14 mouse cellular contexts compared by ENCODE assay signal in the genomic region with DNA sequence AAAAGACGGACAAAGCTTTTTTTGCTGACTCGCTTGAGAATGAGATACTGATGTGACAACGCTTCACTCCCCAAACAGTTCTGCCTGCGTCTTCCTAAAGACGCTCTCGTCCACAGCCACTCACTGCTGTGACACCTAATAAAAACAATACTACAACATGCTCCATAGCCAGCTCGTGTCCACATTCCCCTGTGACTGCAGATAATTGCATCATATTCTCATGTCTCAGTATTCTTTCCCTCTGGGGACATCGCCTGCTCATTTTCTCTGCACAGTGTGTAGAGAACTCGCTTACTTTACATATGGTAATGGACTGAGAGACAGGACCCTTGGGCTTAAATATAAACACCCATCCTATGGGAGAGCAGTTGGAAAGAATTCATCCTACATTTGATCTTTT.
"Had no signal": no experiment of that assay in that cellular context is flagged by ENCODE, and none has a peak within 500 bp of the region (broad histone marks: within the 10 kb centered on the region; RNA-seq: fewer than 3 reads in every experiment).

No protein-coding gene starts in this region.

- DNase-seq: kidney, adult 11 months; kidney, adult 8-10 months; kidney, postnatal 10 days; kidney, postnatal 36 days; layer of hippocampus, postnatal 36 days; liver, embryonic 13.5 days; lung, postnatal 14 days; thymus, adult 18-20 months; thymus, postnatal 36 days had no signal

- H3K27me3 ChIP-seq: intestine, embryonic 15.5 days; kidney, embryonic 15.5 days; liver, embryonic 13.5 days; megakaryocyte, embryonic 14.5 days; midbrain, embryonic 12.5 days had no signal

- H3K27ac ChIP-seq: intestine, embryonic 15.5 days; kidney, embryonic 15.5 days; left cerebral cortex, adult 2 months; liver, embryonic 13.5 days; midbrain, embryonic 12.5 days had no signal

- H3K4me2 ChIP-seq: intestine, embryonic 15.5 days; kidney, embryonic 15.5 days; liver, embryonic 13.5 days; midbrain, embryonic 12.5 days had no signal

- H3K9me3 ChIP-seq: intestine, embryonic 15.5 days; kidney, embryonic 15.5 days; liver, embryonic 13.5 days; megakaryocyte, embryonic 14.5 days; midbrain, embryonic 12.5 days had no signal

- H3K4me1 ChIP-seq: intestine, embryonic 15.5 days; liver, embryonic 13.5 days had no signal

- H3K36me3 ChIP-seq: intestine, embryonic 15.5 days; liver, embryonic 13.5 days; midbrain, embryonic 12.5 days had no signal

- ATAC-seq: intestine, embryonic 15.5 days had no signal

- H3K9ac ChIP-seq: intestine, embryonic 15.5 days; kidney, embryonic 15.5 days; liver, embryonic 13.5 days; midbrain, embryonic 12.5 days had no signal

- H3K4me3 ChIP-seq: intestine, embryonic 15.5 days; kidney, embryonic 15.5 days; left cerebral cortex, adult 2 months; liver, embryonic 13.5 days; megakaryocyte, embryonic 14.5 days; midbrain, embryonic 12.5 days had no signal
